Mouse (Mus musculus) stomach, postnatal 0 days (tissue): ENCODE results near the gene Map2k7. TPM values are rescaled to one million over a fixed set of nuclear protein-coding genes. Genes with fewer than 3 reads are reported as not detected.

ENCODE experiments used
- ATAC-seq: fragments of 200-750 bp; cut with Nextera tagmentation; 2 replicates; pipeline ENCODE4 v1.8.0; 2017; ENCODE audit not compliant: low FRiP score, low TSS enrichment
- DNase-seq: peaks from one replicate; pipeline ENCODE4 v3.0.0-alpha.2; 2016; ENCODE audit warnings: low spot score
- H3K27ac ChIP-seq: fragments of 300-500 bp; sonication (generic); replicated peaks from 2 replicates; pipeline ENCODE4 v1.5.1; 2014; ENCODE audit warnings: mild to moderate bottlenecking, control low read depth
- H3K27me3 ChIP-seq: fragments of 300-500 bp; sonication (generic); 2 replicates; pipeline ENCODE4 v1.6.1; 2014; ENCODE audit warnings: low read length; ENCODE audit not compliant: control insufficient read depth, insufficient read depth
- H3K36me3 ChIP-seq: fragments of 300-500 bp; sonication (generic); 2 replicates; pipeline ENCODE4 v1.6.1; 2014; ENCODE audit warnings: low read length, mixed read lengths; ENCODE audit not compliant: control insufficient read depth, insufficient read depth
- H3K4me1 ChIP-seq: fragments of 300-500 bp; sonication (generic); replicated peaks from 2 replicates; pipeline ENCODE4 v1.6.1; 2014; ENCODE audit warnings: antibody characterized with exemption; ENCODE audit not compliant: control insufficient read depth, insufficient read depth
- H3K4me2 ChIP-seq: fragments of 300-500 bp; sonication (generic); replicated peaks from 2 replicates; pipeline ENCODE4 v1.6.1; 2014; ENCODE audit warnings: low read depth, mild to moderate bottlenecking, control low read depth, moderate library complexity
- H3K4me3 ChIP-seq: fragments of 300-500 bp; sonication (generic); 2 replicates; pipeline ENCODE4 v1.5.1; 2014; ENCODE audit warnings: low read depth, low read length, control low read depth
- H3K9ac ChIP-seq: fragments of 300-500 bp; sonication (generic); 2 replicates; pipeline ENCODE4 v1.6.1; 2014; ENCODE audit warnings: mild to moderate bottlenecking, low read length, control low read depth, mixed read lengths
- H3K9me3 ChIP-seq: fragments of 300-500 bp; sonication (generic); 2 replicates; pipeline ENCODE4 v1.6.1; 2016; ENCODE audit warnings: low read length; ENCODE audit not compliant: control insufficient read depth
- CTCF ChIP-seq: IDR thresholded peaks from 2 replicates; pipeline ENCODE4 v1.5.1; 2016; ENCODE audit warnings: antibody characterized with exemption, low read depth, mild to moderate bottlenecking, moderate library complexity
- EP300 ChIP-seq: optimal IDR thresholded peaks from 2 replicates; pipeline ENCODE3; 2016; ENCODE audit warnings: antibody characterized with exemption
- WGBS: fragments of 180-500 bp; shearing (Covaris S2); extraction: QIAGEN DNeasy Blood & Tissue Kit; methylation state at CpG from one replicate; pipeline ENCODE4 v1.1.7; 2014; 5-methylcytosine and 5-hydroxymethylcytosine counted together
- polyA plus RNA-seq: library from polyadenylated mRNA; unstranded; fragments of >200 nt; fragmentation: Nextera tagmentation; extraction: Ambion mirVana; gene quantifications from 2 replicates; pipeline ENCODE4 v1.2.1, GENCODE M21; 2015

Map2k7 gene
- polyA plus RNA-seq, 1 experiment from 2014 or later = 15.7 TPM

GRCm38 (mm10) chr8:4247241-4247640 is 8.7 kb downstream of the Map2k7 start:
- 74% methylated on average over 8 of the region's 8 CpGs for WGBS
- no peak overlapping the region for H3K27ac ChIP-seq
- no peak overlapping the region for H3K4me2 ChIP-seq
- ATAC-seq = peak; percentile 45
- no peak for TF ChIP-seq EP300
- TF ChIP-seq CTCF = no peak
- peak; percentile 51 for DNase-seq
- H3K36me3 ChIP-seq = peaks cover 33% of the 10 kb centered on the region
- no peaks in the 10 kb centered on the region for H3K9me3 ChIP-seq
- no peak overlapping the region for H3K9ac ChIP-seq
- H3K4me3 ChIP-seq = no peak overlapping the region
- H3K27me3 ChIP-seq = no peaks in the 10 kb centered on the region
- peaks cover under 1% of the 10 kb centered on the region; the same call in 1 of the 2 replicates for H3K4me1 ChIP-seq

GRCm38 (mm10) chr8:4247951-4248540 is 9.5 kb downstream of the Map2k7 start, which contains the start of gene Tgfbr3l:
Tgfbr3l (plus strand) TSS chr8:4248214.
- Histone ChIP-seq H3K4me2 (no peak within 1 kb of the TSS), H3K9ac (no peak within 1 kb of the TSS), H3K4me3 (no peak within 1 kb of the TSS), H3K27ac (no peak within 1 kb of the TSS; the same call in 1 of the 2 replicates), H3K36me3 (peaks cover 26% of the 10 kb centered on the region), H3K27me3 (no peaks in the 10 kb centered on the region), H3K4me1 (peaks cover 3% of the 10 kb centered on the region; the same call in 1 of the 2 replicates), H3K9me3 (no peaks in the 10 kb centered on the region)
- no peak for TF ChIP-seq EP300
- TF ChIP-seq CTCF = no peak
- DNase-seq (no peak), ATAC-seq (no peak)
- 70% methylated on average over 15 of the region's 15 CpGs for WGBS

DNA sequence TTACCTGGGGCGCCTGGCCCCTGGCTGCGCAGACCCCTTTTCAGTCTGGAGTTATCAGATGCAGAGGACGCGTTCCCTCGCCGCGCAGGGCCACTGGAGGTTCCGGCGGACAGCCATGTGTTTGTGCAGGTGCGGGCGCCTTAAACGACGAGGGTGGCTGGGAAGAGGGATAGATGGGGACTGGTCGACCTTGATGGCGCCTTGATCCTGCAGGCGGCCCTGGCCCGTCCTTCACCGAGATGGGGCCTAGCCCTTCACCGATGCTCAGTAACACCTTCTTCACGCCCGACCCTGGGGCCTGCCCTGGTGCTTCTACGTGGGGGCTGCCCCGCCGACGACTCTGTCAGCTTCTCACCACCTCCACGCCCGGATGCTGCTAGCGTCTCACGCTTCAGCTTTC is 10.7 kb downstream of the Map2k7 start:
- Histone ChIP-seq H3K4me2 (no peak overlapping the region), H3K9ac (no peak overlapping the region), H3K27me3 (no peaks in the 10 kb centered on the region), H3K4me1 (peaks cover 3% of the 10 kb centered on the region; the same call in 1 of the 2 replicates), H3K4me3 (no peak overlapping the region), H3K36me3 (peaks cover 19% of the 10 kb centered on the region), H3K27ac (no peak overlapping the region), H3K9me3 (no peaks in the 10 kb centered on the region)
- ATAC-seq (no peak), DNase-seq (no peak)
- TF ChIP-seq EP300 = no peak
- no peak for TF ChIP-seq CTCF
- 29% methylated on average over 29 of the region's 29 CpGs for WGBS

GRCm38 (mm10) chr8:4250306-4250970 is 11.9 kb downstream of the Map2k7 start:
- peaks cover 10% of the 10 kb centered on the region for H3K36me3 ChIP-seq
- TF ChIP-seq CTCF = peak; percentile 90
- no peak for TF ChIP-seq EP300
- peak overlapping the region; percentile 13 for H3K9ac ChIP-seq
- no peak overlapping the region for H3K4me2 ChIP-seq
- ATAC-seq (peak; percentile 59), DNase-seq (peak; percentile 88)
- H3K4me3 ChIP-seq = no peak overlapping the region
- no peaks in the 10 kb centered on the region for H3K27me3 ChIP-seq
- H3K4me1 ChIP-seq = peaks cover 3% of the 10 kb centered on the region; the same call in 1 of the 2 replicates
- no peaks in the 10 kb centered on the region for H3K9me3 ChIP-seq
- H3K27ac ChIP-seq = no peak overlapping the region
- WGBS = 43% methylated on average over 26 of the region's 26 CpGs

- WGBS = 38% methylated on average over 8 of the region's 8 CpGs
- TF ChIP-seq EP300 (no peak), CTCF (no peak)
- Histone ChIP-seq H3K4me3 (peak overlapping the region; percentile 82), H3K27me3 (no peaks in the 10 kb centered on the region), H3K4me1 (peaks cover 3% of the 10 kb centered on the region; the same call in 1 of the 2 replicates), H3K9ac (peak overlapping the region; percentile 89), H3K4me2 (peak overlapping the region; percentile 79), H3K36me3 (peaks cover 6% of the 10 kb centered on the region; the same call in 1 of the 2 replicates), H3K27ac (peak overlapping the region; percentile 56; the same call in 1 of the 2 replicates), H3K9me3 (no peaks in the 10 kb centered on the region)
- DNase-seq = no peak
- no peak for ATAC-seq
These were observed 13.7 kb downstream of the Map2k7 start for GRCm38 (mm10) chr8:4252116-4252760.
